ENCODE assay signal across 18 mouse cellular contexts in the genomic region with DNA sequence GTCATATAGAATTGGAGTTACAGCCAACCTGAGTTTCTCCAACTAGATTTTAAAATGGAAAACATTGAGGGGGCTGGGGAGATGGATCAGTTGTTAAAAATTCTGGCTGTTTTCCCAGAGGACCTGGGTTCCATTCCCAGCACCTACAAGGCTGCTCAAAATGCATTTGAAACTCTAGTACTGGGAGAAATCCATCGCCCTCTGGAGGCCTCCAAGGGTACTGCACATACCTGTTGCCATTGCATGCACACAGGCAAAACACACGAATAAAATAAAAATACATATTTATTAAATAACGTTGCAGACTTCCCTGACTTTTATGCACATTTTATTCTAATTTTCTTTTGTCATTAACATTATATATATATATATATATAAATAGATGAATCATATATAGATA. TPM values are rescaled to one million over a fixed set of nuclear protein-coding genes. Genes with fewer than 3 reads are reported as not detected.
DNase-seq lines count a peak whose midpoint lies in the region; ATAC-seq and TF ChIP-seq lines count a peak whose summit lies in the region.
"Had no signal": no experiment of that assay in that cellular context is flagged by ENCODE, and none has a peak within 500 bp of the region (broad histone marks: within the 10 kb centered on the region; RNA-seq: fewer than 3 reads in every experiment).

No protein-coding gene starts in this region.

- no peak for TF ChIP-seq POLR2A in CH12.LX (IDR thresholded peaks at IDR 0.05; ENCODE audit: low read depth, low read length)

- intact Hi-C loops in left cerebral cortex, adult 2 months (cut with DNase I) = loop anchor here (5.0 to 10.0 kb wide), 3 partner anchors 276 to 624 kb away; no protein-coding TSS in a partner anchor
- intact Hi-C loops in left cerebral cortex, postnatal 10 days (cut with DNase I) = loop anchor here (5.0 to 10.0 kb wide), 2 partner anchors 276 to 622 kb away; a partner anchor contains a TSS

- ATAC-seq in midbrain, embryonic 13.5 days = no peak
- ATAC-seq: intestine, embryonic 15.5 days had no signal

- no peak overlapping the region for H3K27ac ChIP-seq in left cerebral cortex, adult 2 months
- no peak overlapping the region for H3K27ac ChIP-seq in CH12.LX (ENCODE audit: insufficient read depth, low read depth)
- no peak overlapping the region for H3K27ac ChIP-seq in midbrain, embryonic 13.5 days
- H3K27ac ChIP-seq: intestine, embryonic 15.5 days had no signal

- no peak overlapping the region for H3K9ac ChIP-seq in CH12.LX (ENCODE audit: insufficient read depth, low read depth)
- H3K9ac ChIP-seq in midbrain, embryonic 13.5 days (replicated peaks) = no peak overlapping the region
- H3K9ac ChIP-seq: intestine, embryonic 15.5 days had no signal

- dilution Hi-C loops in CH12.LX (cut with MboI; ENCODE audit: extremely low pct_ligation_motif_present, extremely low pct_unique_long_range_greater_than_20kb, low sequenced_read_pairs) = no loop called here

- DNase-seq in adrenal gland, postnatal 14 days = peak; percentile 14
- no peak for DNase-seq in adrenal gland, postnatal 4 days (ENCODE audit: low spot score in 2 of 2)
- no peak for DNase-seq in left cerebral cortex, adult 2 months (ENCODE audit: extremely low spot score in 1 of 2, low spot score in 2 of 2)
- no peak for DNase-seq in left cerebral cortex, postnatal 10 days (ENCODE audit: extremely low spot score in 1 of 2, low spot score in 2 of 2)
- peak; percentile 24 for DNase-seq in CH12.LX (ENCODE audit: extremely low read depth)
- peak; percentile 5 for DNase-seq in c-Kit-positive CD71-positive TER-119-positive erythroid progenitor cells, embryonic 14.5 days (ENCODE audit: low spot score)
- no peak for DNase-seq in cerebellum, adult 9-11 months
- DNase-seq: adrenal gland, adult 2 months; layer of hippocampus, adult 9-11 months; right cerebral cortex, postnatal 4 days; thymus, postnatal 14 days had no signal

- no peaks in the 10 kb centered on the region for H3K36me3 ChIP-seq in CH12.LX (replicated peaks in 1 of 2; ENCODE audit: control insufficient read depth in 1 of 2, insufficient read depth in 1 of 2, low read length in 1 of 2)
- no peaks in the 10 kb centered on the region for H3K36me3 ChIP-seq in midbrain, embryonic 13.5 days
- H3K36me3 ChIP-seq: intestine, embryonic 15.5 days had no signal

- H3K27me3 ChIP-seq in CH12.LX (replicated peaks) = peaks cover 56% of the 10 kb centered on the region
- no peaks in the 10 kb centered on the region for H3K27me3 ChIP-seq in midbrain, embryonic 13.5 days
- H3K27me3 ChIP-seq: intestine, embryonic 15.5 days had no signal

- H3K4me2 ChIP-seq in CH12.LX (ENCODE audit: insufficient read depth, low read depth, poor library complexity, severe bottlenecking) = no peak overlapping the region
- no peak overlapping the region for H3K4me2 ChIP-seq in midbrain, embryonic 13.5 days (replicated peaks)
- H3K4me2 ChIP-seq: intestine, embryonic 15.5 days had no signal

- H3K4me1 ChIP-seq in CH12.LX (ENCODE audit: control insufficient read depth in 1 of 2, insufficient read depth in 2 of 2) = no peaks in the 10 kb centered on the region
- H3K4me1 ChIP-seq in midbrain, embryonic 13.5 days (replicated peaks) = no peaks in the 10 kb centered on the region
- H3K4me1 ChIP-seq: intestine, embryonic 15.5 days had no signal

- in situ Hi-C loops in CH12.LX (cut with MboI; ENCODE audit: low pct_ligation_motif_present, low pct_unique_long_range_greater_than_20kb, low sequenced_read_pairs) = loop anchor here (10.0 kb wide), 1 partner anchor 542 kb away; no protein-coding TSS in a partner anchor

- WGBS in midbrain, embryonic 13.5 days = 53% methylated on average over 3 of the region's 3 CpGs

- TF ChIP-seq CTCF in left cerebral cortex, adult 2 months (IDR thresholded peaks at IDR 0.05) = peak; percentile 43
- TF ChIP-seq CTCF in CH12.LX (conservative IDR thresholded peaks at IDR 0.05 in 1 of 2, IDR thresholded peaks at IDR 0.05 in 1 of 2; ENCODE audit: low read depth in 2 of 2, low read length in 2 of 2) = peak; percentile 51 to 83

- no peak for TF ChIP-seq EP300 in CH12.LX (IDR thresholded peaks at IDR 0.05; ENCODE audit: low read length)

- H3K79me2 ChIP-seq in CH12.LX (replicated peaks; ENCODE audit: control insufficient read depth, extremely low read depth, insufficient read depth, poor library complexity, severe bottlenecking) = no peaks in the 10 kb centered on the region; the same call in 1 of the 2 replicates

- peaks cover 4% of the 10 kb centered on the region for H3K9me3 ChIP-seq in CH12.LX (replicated peaks; ENCODE audit: low read length)
- H3K9me3 ChIP-seq in midbrain, embryonic 13.5 days = no peaks in the 10 kb centered on the region
- H3K9me3 ChIP-seq: intestine, embryonic 15.5 days had no signal

- no peak; the same call in none of the 2 replicates for TF ChIP-seq RAD21 in CH12.LX (IDR thresholded peaks at IDR 0.05; ENCODE audit: low read depth, low read length)

- H3K4me3 ChIP-seq in left cerebral cortex, adult 2 months = no peak overlapping the region
- H3K4me3 ChIP-seq in CH12.LX (replicated peaks in 1 of 3; ENCODE audit: low read depth in 2 of 3, low read length in 2 of 3, poor library complexity in 1 of 3) = no peak overlapping the region
- H3K4me3 ChIP-seq in midbrain, embryonic 13.5 days (replicated peaks) = no peak overlapping the region
- H3K4me3 ChIP-seq: intestine, embryonic 15.5 days had no signal

TF ChIP-seq in CH12.LX, 34 proteins besides CTCF, POLR2A, EP300 and RAD21:
- TF ChIP-seq SMC3 (IDR thresholded peaks at IDR 0.05; ENCODE audit: low read depth, low read length) (peak; percentile 27; the same call in 1 of the 2 replicates), SIN3A (IDR thresholded peaks at IDR 0.05; ENCODE audit: low read length) (no peak)

RNA-seq across cellular contexts. Expression of a gene that starts 9.4 kb away (rescaled TPM):
- not detected in 2 replicates for total RNA-seq in adrenal gland, postnatal 14 days (2021)
- not detected for total RNA-seq in adrenal gland, postnatal 4 days (2021)
- total RNA-seq in left cerebral cortex, adult 2 months (2021) = not detected
- total RNA-seq in left cerebral cortex, postnatal 10 days (2021) = not detected
- total RNA-seq in CH12.LX (2012; rRNA removed) (not detected in 2 replicates), CH12.LX (2014; rRNA removed) (not detected in 2 replicates)
- polyA plus RNA-seq in CH12.LX (2012; ENCODE audit: insufficient read length, low read depth) = not detected in 2 replicates
- polyA plus RNA-seq in midbrain, embryonic 13.5 days (2015; fragmentation: Nextera tagmentation; extraction: Ambion mirVana) = not detected in 2 replicates
- total RNA-seq: adrenal gland, adult 2 months; megakaryocyte-erythroid progenitor cell, adult 5-6 weeks had no signal
- polyA plus RNA-seq: adrenal gland, adult 2 months; heart, embryonic 14.5 days; intestine, embryonic 15.5 days; neural tube, embryonic 14.5 days had no signal

RNA-seq across cellular contexts. Expression of a gene that starts 12.8 kb away (rescaled TPM):
- not detected in 2 replicates for total RNA-seq in adrenal gland, postnatal 14 days (2021)
- not detected for total RNA-seq in adrenal gland, postnatal 4 days (2021)
- not detected for total RNA-seq in left cerebral cortex, adult 2 months (2021)
- total RNA-seq in left cerebral cortex, postnatal 10 days (2021) = not detected
- total RNA-seq in CH12.LX (2012; rRNA removed) = not detected in 2 replicates
- total RNA-seq in CH12.LX (2014; rRNA removed) = not detected in 2 replicates
- not detected in 2 replicates for polyA plus RNA-seq in CH12.LX (2012; ENCODE audit: insufficient read length, low read depth)
- 0.28 and 0.37 TPM in 2 replicates for polyA plus RNA-seq in midbrain, embryonic 13.5 days (2015; fragmentation: Nextera tagmentation; extraction: Ambion mirVana)
- total RNA-seq: adrenal gland, adult 2 months; megakaryocyte-erythroid progenitor cell, adult 5-6 weeks had no signal
- polyA plus RNA-seq: adrenal gland, adult 2 months; C2C12; heart, embryonic 14.5 days had no signal

RNA-seq across cellular contexts. Expression of a gene that starts 20.2 kb away (rescaled TPM):
- total RNA-seq in adrenal gland, postnatal 14 days (2021) = not detected in 2 replicates
- not detected for total RNA-seq in adrenal gland, postnatal 4 days (2021)
- not detected for total RNA-seq in left cerebral cortex, adult 2 months (2021)
- total RNA-seq in left cerebral cortex, postnatal 10 days (2021) = not detected
- not detected in 2 replicates for total RNA-seq in CH12.LX (2012; rRNA removed)
- not detected in 2 replicates for total RNA-seq in CH12.LX (2014; rRNA removed)
- polyA plus RNA-seq in CH12.LX (2012; ENCODE audit: insufficient read length, low read depth) = not detected in 2 replicates
- not detected in 2 replicates for polyA plus RNA-seq in midbrain, embryonic 13.5 days (2015; fragmentation: Nextera tagmentation; extraction: Ambion mirVana)
- total RNA-seq: adrenal gland, adult 2 months; megakaryocyte-erythroid progenitor cell, adult 5-6 weeks had no signal
- polyA plus RNA-seq: adrenal gland, adult 2 months; C2C12; heart, embryonic 14.5 days; intestine, embryonic 15.5 days had no signal

RNA-seq across cellular contexts. Expression of a gene that starts 23.0 kb away (rescaled TPM):
- not detected in 2 replicates for total RNA-seq in adrenal gland, postnatal 14 days (2021)
- total RNA-seq in adrenal gland, postnatal 4 days (2021) = not detected
- total RNA-seq in left cerebral cortex, adult 2 months (2021) = not detected
- total RNA-seq in left cerebral cortex, postnatal 10 days (2021) = not detected
- total RNA-seq in CH12.LX (2012; rRNA removed) = not detected in 2 replicates
- total RNA-seq in CH12.LX (2014; rRNA removed) = not detected in 2 replicates
- polyA plus RNA-seq in CH12.LX (2012; ENCODE audit: insufficient read length, low read depth) = not detected in 2 replicates
- not detected in 2 replicates for polyA plus RNA-seq in midbrain, embryonic 13.5 days (2015; fragmentation: Nextera tagmentation; extraction: Ambion mirVana)
- total RNA-seq: adrenal gland, adult 2 months; megakaryocyte-erythroid progenitor cell, adult 5-6 weeks had no signal
- polyA plus RNA-seq: adrenal gland, adult 2 months; C2C12; heart, embryonic 14.5 days; neural tube, embryonic 14.5 days had no signal

RNA-seq across cellular contexts. Expression of a gene that starts 27.8 kb away (rescaled TPM):
- total RNA-seq in adrenal gland, postnatal 14 days (2021) = not detected in 2 replicates
- not detected for total RNA-seq in adrenal gland, postnatal 4 days (2021)
- total RNA-seq in left cerebral cortex, adult 2 months (2021) = not detected
- total RNA-seq in left cerebral cortex, postnatal 10 days (2021) = not detected
- not detected in 2 replicates for total RNA-seq in CH12.LX (2012; rRNA removed)
- total RNA-seq in CH12.LX (2014; rRNA removed) = not detected in 2 replicates
- not detected in 2 replicates for polyA plus RNA-seq in CH12.LX (2012; ENCODE audit: insufficient read length, low read depth)
- polyA plus RNA-seq in midbrain, embryonic 13.5 days (2015; fragmentation: Nextera tagmentation; extraction: Ambion mirVana) = not detected in 2 replicates
- total RNA-seq: adrenal gland, adult 2 months; megakaryocyte-erythroid progenitor cell, adult 5-6 weeks had no signal
- polyA plus RNA-seq: adrenal gland, adult 2 months; C2C12; heart, embryonic 14.5 days; intestine, embryonic 15.5 days; limb, embryonic 14.5 days; neural tube, embryonic 14.5 days had no signal

Comparison
In these comparisons a context has a peak if more than half of its experiments do, and no peak if none do; other contexts are left out.
1. DNase-seq: peak in adrenal gland, postnatal 14 days (single experiment), CH12.LX (single experiment) and c-Kit-positive CD71-positive TER-119-positive erythroid progenitor cells, embryonic 14.5 days (single experiment); none in adrenal gland, postnatal 4 days (0 of 2), left cerebral cortex, adult 2 months (0 of 2), left cerebral cortex, postnatal 10 days (0 of 2) and cerebellum, adult 9-11 months (single experiment).